Mouse (Mus musculus) ZHBTc4 (cell line): ENCODE results near the gene Mybpc2.

Experiments used
- DNase-seq: peaks from one replicate; pipeline ENCODE4 v3.0.0-alpha.2; 2011; ENCODE audit warnings: low read depth, low spot score

Mybpc2 gene

GRCm38 (mm10) chr7:44524502-44524901 lies at the start of gene Mybpc2:
Gene Mybpc2 (minus strand): TSS chr7:44524656.
- peak; percentile 54 for DNase-seq

GRCm38 (mm10) chr7:44572956-44573484 lies 48.6 kb upstream of the Mybpc2 start:
- no peak for DNase-seq

- peak; percentile 34 for DNase-seq
Observed at GRCm38 (mm10) chr7:44572213-44572701, 47.8 kb upstream of the Mybpc2 start, which contains the start of gene Napsa. Gene Napsa (plus strand): TSS chr7:44572380.

DNA sequence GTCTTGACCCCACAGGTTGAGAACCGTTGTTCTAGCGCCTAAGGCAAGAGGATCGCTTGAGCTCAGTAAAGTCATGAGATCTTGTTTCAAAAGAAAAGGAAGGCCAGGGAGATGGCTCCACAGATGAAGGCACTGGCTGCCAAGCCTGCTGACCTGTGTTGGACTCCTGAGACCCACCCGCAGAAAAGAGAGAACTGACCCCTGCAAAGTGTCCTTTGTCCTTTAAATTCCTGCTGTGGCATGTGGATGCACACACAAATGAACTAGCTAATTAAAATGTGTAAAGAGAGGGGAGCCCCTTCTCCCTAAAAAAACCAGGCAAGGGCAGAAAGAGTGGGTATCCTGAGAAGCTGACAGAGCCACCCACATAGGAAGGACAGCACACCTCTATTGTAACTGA lies 47.4 kb upstream of the Mybpc2 start:
- no peak for DNase-seq

DNA sequence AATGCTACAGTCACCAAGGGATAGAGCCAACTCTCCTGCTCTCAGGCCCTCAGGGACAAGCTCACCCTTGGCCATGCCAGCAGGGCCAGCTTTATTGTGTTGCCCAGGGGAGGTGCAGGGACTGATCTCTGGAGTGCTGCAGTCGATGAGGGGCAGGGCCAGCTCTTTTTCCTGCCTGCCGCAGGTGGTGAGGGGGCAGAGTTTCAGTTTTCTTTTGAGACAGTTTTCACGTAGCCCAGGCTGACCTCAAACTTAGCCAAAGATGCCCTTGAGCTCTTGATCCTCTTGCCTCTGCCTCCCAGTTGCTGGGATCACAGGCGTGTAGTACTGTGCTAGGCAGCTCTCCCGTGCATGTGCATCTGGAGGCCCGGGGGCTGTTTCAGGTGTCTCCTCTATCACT lies 46.5 kb upstream of the Mybpc2 start:
- no peak for DNase-seq

- no peak for DNase-seq
Observed at GRCm38 (mm10) chr7:44568803-44569202, 44.3 kb upstream of the Mybpc2 start.

GRCm38 (mm10) chr7:44565414-44565813 lies 41.0 kb upstream of the Mybpc2 start:
- DNase-seq = no peak

- no peak for DNase-seq
Observed at GRCm38 (mm10) chr7:44564486-44564885, 40.0 kb upstream of the Mybpc2 start.

GRCm38 (mm10) chr7:44563284-44563683 lies 38.8 kb upstream of the Mybpc2 start:
- no peak for DNase-seq

GRCm38 (mm10) chr7:44560435-44561400 lies 36.3 kb upstream of the Mybpc2 start:
- peak; percentile 95 for DNase-seq

DNA sequence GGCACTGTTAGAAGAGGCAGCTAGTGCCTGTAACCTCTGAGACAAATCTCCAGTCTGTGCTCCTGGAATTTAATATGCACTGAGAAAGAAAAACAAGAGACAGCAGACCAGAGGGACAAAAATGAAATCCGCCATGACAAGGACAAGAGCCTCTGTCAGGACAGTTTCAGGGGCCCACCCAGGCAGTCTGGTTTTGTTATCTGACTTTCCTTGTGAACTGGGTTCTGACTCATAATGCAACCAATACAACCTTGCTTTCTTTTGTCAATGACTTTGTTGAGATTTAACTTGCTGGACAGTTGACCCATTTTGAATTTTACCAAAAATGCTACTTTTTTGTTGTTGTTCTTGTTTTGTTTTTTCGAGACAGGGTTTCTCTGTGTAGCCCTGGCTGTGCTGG lies 33.2 kb upstream of the Mybpc2 start:
- DNase-seq = no peak

DNA sequence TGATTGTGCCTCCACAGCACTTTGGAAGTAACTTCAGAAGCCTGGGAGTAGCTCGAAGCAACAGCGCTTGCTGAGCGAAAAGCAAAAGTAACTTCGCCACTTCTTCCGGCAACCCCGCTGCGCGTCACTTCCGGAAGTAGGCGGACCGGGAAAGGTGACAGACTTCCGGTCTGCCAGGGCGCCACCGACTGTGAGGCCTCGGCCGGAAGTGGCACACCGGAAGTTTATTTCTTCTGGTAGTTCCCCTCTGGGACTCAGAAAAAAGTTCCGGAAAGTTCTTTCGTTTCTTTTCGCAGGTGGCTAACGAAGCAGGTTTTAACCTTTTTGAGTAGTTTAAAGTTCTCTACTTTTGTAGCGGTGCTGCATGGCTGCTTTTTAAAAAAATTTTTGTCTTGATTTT lies 29.4 kb upstream of the Mybpc2 start, which contains the start of gene Nr1h2:
TSS of gene Nr1h2 (minus strand) at position 126 of the 400 bp plus-strand sequence.
- peak; percentile 98 for DNase-seq

- DNase-seq = peak; percentile 99
Observed at GRCm38 (mm10) chr7:44553196-44553764, 28.8 kb upstream of the Mybpc2 start.

GRCm38 (mm10) chr7:44552141-44552908 lies 27.9 kb upstream of the Mybpc2 start:
- DNase-seq = no peak

DNA sequence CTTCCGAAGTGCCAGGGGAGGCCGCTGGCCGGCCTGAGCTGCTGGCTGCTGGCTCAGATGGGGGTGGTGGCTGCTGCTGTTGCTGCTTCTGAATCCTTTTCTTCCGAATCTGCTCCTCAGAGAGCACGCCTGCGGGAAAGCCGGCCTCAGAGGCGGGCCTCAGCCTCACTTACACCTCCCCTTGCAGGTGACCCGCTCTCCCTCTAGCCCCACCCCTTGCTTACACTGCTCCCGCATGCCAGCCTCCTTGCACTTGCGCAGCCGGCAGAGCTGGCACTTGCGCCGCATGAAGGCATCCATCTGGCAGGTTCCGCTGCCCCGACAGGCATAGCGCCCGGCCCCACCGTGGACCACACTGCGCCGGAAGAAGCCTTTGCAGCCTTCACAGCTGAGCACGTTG lies 27.3 kb upstream of the Mybpc2 start:
- peak; percentile 65 for DNase-seq

DNA sequence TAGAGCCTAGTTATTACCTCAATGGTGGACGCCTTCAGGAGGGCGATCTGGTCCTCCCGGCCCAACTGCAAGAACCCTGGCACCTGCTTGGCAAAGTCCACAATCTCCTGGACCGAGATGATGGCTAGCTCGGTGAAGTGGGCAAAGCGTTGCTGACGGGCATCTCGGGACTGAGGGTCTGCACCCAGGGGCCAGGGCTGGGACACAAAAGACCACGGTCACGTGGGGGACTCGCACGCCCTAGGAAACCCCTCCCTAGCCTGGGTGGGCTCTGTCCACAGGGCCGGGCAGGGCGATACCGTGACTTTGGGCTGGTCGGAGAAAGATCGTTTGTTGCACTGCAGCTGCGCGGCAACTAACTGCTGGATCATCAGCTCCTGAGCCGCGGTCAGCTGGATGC lies 26.8 kb upstream of the Mybpc2 start:
- DNase-seq = no peak

DNA sequence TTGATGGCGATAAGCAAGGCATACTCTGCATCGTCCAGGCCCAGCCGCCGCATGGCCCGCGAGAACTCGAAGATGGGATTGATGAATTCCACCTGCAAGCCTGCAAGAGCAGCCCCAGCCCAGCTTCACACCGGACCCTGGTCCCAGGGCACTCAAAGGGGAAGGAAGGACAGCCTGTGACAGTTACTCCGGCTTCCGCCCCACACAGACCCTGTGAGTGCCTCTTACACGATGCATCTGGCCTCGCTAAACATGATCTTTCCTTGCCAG lies 25.9 kb upstream of the Mybpc2 start:
- no peak for DNase-seq

DNA sequence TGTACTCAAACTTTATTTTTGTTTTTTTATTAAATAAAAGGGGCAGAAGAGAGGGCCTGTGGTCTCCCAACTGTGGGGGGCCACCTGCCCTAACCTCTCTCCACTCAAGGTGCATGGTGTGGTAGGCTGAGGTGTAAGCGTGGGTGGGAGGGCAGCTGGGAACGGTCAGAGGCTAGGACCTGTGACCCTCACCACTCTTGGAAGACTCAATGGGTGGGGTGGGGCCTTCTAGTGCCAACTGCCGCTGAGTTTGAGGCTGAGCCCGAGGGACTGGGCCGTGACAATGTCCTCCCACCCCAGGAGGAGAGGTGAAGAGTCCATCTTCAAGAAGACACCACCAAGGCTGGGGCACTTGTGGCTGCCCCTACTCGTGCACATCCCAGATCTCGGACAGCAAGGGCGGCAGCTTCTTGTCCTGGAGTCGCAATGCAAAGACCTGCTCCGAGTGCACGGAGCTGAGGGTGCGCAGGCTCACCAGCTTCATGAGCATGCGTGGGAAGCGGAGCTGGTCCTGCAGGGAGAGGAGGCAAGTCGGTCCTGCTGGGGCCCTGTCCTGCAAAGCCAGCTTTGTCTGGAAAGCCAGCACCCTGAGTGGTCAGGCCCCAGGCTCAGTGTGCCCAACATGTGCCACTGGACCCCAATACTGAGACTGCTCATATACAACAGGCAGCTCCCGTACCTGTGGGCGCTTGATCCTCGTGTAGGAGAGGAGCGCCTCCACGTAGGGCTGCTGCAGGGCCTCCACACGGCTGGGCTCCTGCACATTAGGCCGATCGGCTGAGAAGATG lies 25.4 kb upstream of the Mybpc2 start:
- no peak for DNase-seq

GRCm38 (mm10) chr7:44548497-44549087 lies 24.1 kb upstream of the Mybpc2 start, which contains the start of gene Pold1:
Gene Pold1 (minus strand): TSS chr7:44548849.
- peak; percentile 100 for DNase-seq

DNA sequence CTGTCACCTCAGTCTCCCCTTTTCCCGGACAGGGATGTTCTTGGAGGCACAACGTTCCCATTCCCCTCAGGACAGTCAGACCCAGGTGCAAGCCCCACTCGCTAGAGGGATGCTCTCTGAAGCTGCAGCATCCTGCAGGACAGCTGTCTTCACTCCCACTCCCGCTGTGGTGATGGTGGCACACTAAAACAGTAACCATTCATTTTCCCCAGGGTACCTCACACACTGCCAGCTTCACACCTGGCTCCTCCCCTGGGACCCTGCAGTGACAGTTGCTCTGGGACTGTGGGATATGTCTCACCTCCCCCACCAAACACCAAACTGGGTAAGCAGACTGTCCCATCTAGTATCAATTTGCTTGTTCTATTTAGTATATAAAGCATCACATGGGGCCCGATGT lies 23.3 kb upstream of the Mybpc2 start:
- DNase-seq = no peak

DNA sequence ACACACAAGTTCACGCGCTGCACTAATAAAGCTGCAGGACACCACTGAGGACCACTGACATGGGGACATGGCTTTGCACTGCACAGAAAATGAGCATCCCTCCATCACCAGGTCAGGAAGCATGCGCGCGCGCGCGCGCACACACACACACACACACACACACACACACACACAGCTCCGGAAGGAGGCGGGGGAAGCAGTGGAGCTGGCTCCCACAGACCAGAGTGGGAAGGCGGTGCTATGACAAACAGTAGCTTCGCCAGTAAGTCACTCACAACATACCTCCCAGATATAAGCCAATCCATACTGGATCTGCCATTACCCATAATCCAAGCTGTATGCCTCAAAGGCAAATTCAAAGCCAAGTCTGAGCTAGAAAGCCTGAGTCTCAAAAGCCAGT lies 22.6 kb upstream of the Mybpc2 start:
- DNase-seq = no peak
